Mouse (Mus musculus) CD8-positive naive resting alpha-beta T cell, adult 2 months (primary cell): ENCODE data around the gene Shprh.
"Not testable (repeated sequence)": the region's sequence is repeated elsewhere in the genome, so short reads cannot be mapped to it uniquely, and the experiment has no call there.

Experiments used
- DNase-seq, 2 experiments: peaks; one replicate each; pipeline ENCODE4 v3.0.0; 2022; ENCODE audit warnings: low read depth in 2 of 2, low spot score in 2 of 2

The Shprh gene

DNA sequence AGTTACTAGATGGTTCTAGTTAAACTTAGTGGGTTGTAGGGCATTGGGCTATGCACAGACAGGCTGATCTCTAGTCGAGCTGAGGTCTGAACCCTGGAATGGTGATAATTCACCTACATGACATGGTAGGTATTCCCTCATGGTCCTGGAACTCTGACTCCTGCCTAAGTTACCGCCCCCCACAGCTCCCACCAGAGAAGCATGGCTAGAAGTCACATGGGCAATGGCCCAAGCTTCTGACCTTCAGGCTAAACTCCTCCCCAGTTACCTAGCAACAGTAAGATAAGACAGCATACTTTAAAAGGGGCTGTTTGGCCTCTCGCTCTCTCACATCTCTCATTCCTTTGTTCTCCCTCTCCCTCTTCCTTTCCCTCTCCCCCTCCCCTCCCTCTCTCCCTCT is 93.8 kb downstream of the Shprh start:
- not testable (repeated sequence) for DNase-seq

DNA sequence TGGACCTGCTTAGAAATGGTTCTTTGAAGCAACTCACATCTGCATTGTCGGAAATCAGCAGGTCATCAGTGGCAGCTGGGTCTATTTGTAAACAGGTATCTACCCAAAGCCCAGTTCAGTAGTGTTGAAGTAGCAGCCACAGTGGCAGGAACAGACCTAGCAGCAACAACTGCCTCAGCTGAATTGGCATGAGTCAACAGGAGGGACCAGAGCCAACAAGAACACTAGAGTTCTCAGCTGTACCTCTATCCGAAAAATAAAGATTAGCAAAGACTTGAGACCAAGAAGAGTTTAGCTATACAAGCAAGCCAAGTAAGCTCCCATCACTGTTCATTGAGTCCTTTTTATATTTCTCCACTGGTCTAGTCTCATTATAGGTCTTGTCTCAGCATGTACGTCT is 99.0 kb downstream of the Shprh start:
- no peak for DNase-seq

DNA sequence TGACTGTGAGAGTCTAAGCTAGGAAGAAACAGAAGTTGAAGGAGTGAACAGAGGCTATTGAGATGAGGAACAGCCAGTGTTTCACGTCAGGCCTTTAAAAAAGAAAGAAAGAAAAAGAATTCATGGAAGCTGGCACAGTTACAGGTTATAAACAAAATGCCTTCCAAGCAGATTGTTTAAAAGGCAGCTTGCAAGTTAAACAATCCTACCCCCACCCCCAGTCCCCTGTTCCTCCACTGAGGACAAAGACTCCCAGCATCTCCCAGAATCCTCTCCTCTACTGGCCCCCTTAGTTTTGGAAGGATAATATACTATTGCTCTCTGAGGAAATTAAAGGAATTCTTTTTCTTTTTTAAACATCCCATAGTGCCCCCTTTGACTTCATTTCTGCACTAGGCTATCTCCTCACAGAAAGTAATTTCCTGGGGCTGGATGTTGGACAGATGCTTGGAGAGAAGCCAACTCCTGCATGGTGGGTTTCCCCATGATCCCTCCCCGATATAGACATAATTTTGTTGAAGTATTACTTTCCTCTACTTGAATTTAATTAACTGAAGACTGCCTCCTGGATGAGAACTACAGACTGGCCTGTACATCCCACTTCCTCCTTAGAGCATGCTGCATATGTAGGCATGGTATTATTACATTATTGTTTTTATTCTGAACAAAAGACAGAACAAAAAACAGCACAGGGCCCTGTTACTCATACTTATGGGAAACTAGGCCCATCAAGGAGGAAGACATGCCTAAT is 101.2 kb downstream of the Shprh start:
- DNase-seq = no peak

DNA sequence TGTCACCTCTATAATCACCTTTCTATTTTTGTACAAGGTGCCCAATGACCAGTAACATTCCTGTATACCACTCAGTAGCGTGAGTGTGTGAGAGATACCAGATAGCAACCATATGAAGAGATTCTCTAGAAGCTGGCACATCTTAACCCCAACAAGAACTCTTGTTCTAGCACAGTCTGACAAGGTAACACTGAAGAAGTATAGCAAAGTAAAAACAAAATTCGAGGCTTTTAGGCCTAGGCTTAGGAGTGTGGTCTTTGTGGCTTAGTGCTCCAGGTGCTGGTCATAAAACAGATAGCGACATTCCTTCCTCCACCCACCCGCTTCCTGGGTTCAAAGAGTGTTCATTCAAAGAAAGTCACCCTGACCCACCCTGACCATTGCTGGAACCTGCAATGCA is 104.4 kb downstream of the Shprh start:
- DNase-seq = not testable (repeated sequence)

DNA sequence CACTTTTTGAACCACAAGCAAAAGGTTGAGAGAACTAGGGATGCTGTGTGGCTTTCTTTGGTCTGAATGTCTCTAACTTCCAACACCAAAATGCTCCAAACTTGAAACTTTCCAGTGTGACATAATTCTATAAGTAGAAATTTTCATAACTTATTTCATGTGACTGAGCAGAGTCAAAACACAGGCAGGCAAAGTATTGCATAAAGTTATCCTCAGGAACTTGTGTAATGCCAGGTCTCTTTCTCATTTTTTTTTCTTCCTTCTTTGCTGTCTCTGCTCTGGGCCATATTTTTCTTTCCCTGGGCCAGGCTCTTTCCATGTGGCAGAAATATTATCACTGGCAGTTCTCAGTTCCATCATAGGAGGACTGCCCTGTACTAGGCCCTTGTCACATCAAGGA is 110.9 kb downstream of the Shprh start:
- DNase-seq = no peak

DNA sequence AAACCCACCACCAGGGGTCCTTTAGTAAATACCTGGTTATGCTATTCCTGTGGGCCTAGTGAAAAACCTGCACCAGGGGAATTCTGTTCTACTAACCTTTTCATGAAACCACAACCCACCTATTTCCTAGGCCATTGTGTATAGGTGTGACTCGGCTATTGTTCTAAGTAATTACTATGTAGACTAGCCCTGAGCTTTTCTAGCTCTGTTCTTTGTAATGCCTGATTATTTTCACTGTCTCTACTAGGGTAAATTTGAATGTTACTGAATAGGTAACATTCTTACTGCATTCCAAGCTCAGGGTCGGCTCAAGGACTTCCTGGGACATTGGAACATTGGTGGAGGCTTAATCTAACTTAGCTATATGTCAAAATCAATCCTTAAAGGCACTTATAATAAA is 113.1 kb downstream of the Shprh start:
- not testable (repeated sequence) for DNase-seq

DNA sequence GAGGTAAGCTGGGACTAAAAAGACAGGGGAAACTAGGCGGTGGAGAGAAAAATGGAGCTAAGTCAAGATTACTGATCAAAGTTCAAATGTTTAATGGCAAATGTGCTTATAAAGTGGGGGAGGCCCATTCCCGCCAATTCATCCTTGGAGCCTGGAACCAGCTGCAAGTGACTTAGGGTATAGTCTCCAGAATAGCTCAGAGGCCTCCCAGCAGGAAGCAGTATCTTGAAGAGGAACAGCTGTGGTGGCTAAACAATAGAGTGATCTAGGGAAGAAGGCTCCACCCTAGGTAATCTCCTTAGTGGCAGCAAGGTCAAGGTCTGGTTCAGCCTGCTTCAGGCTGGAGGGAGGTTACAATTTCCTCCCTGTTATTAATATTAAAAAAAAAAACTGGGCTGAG is 114.6 kb downstream of the Shprh start:
- DNase-seq = not testable (repeated sequence)
